Mouse (Mus musculus) testis, adult 2 months (tissue): ENCODE data around the gene Hip1. TPM values are rescaled to one million over a fixed set of nuclear protein-coding genes. Genes with fewer than 3 reads are reported as not detected.
"Not testable (repeated sequence)": the region's sequence is repeated elsewhere in the genome, so short reads cannot be mapped to it uniquely, and the experiment has no call there.

Source experiments
- H3K27ac ChIP-seq: fragments of 200-500 bp; 2 replicates; pipeline ENCODE4 v1.5.1; 2012; ENCODE audit warnings: low read depth, low read length; ENCODE audit not compliant: control insufficient read depth, insufficient read depth
- H3K27me3 ChIP-seq: fragments of 200-500 bp; 2 replicates; pipeline ENCODE4 v1.6.1; 2012; ENCODE audit warnings: mild to moderate bottlenecking, low read length, moderate library complexity; ENCODE audit not compliant: control insufficient read depth, insufficient read depth
- H3K36me3 ChIP-seq: fragments of 200-500 bp; 2 replicates; pipeline ENCODE4 v1.6.1; 2012; ENCODE audit warnings: mild to moderate bottlenecking, low read length; ENCODE audit not compliant: control insufficient read depth, insufficient read depth
- H3K4me1 ChIP-seq: fragments of 200-500 bp; 2 replicates; pipeline ENCODE4 v1.6.1; 2012; ENCODE audit warnings: low read length; ENCODE audit not compliant: control insufficient read depth, insufficient read depth
- H3K4me3 ChIP-seq: fragments of 200-500 bp; 2 replicates; pipeline ENCODE4 v1.5.1; 2012; ENCODE audit warnings: low read depth, mild to moderate bottlenecking, low read length, moderate library complexity, mixed read lengths; ENCODE audit not compliant: control insufficient read depth
- CTCF ChIP-seq: fragments of 200-500 bp; IDR thresholded peaks from 2 replicates; pipeline ENCODE4 v1.5.1; 2012; ENCODE audit warnings: low read depth, mild to moderate bottlenecking, inconsistent platforms, low read length, moderate library complexity; ENCODE audit not compliant: control insufficient read depth, insufficient read depth, insufficient replicate concordance
- POLR2A ChIP-seq: fragments of 200-500 bp; IDR thresholded peaks from 2 replicates; pipeline ENCODE4 v1.6.1; 2012; ENCODE audit warnings: low read depth, mild to moderate bottlenecking, inconsistent platforms, low read length, moderate library complexity; ENCODE audit not compliant: control insufficient read depth
- polyA plus RNA-seq: library from polyadenylated mRNA; depleted of rRNA; stranded (reverse); fragments of >200 nt; gene quantifications from 2 replicates; pipeline ENCODE4 v1.2.3, GENCODE M21; 2012

Gene Hip1
- polyA plus RNA-seq, 1 experiment = 8.9 TPM

- Histone ChIP-seq H3K4me3 (no peak overlapping the region), H3K36me3 (no peaks in the 10 kb centered on the region), H3K4me1 (peaks cover 3% of the 10 kb centered on the region), H3K27ac (no peak overlapping the region), H3K27me3 (no peaks in the 10 kb centered on the region)
- TF ChIP-seq POLR2A (no peak), CTCF (peak; percentile 23; the same call in 1 of the 2 replicates)
Measured at GRCm38 (mm10) chr5:135459486-135459885, 85.4 kb downstream of the Hip1 start.

GRCm38 (mm10) chr5:135457961-135458360 is 87.0 kb downstream of the Hip1 start:
- H3K27ac ChIP-seq = no peak overlapping the region
- H3K4me1 ChIP-seq = peaks cover 3% of the 10 kb centered on the region
- H3K27me3 ChIP-seq = no peaks in the 10 kb centered on the region
- TF ChIP-seq POLR2A (no peak), CTCF (no peak)
- no peaks in the 10 kb centered on the region for H3K36me3 ChIP-seq
- peak overlapping the region; percentile 42 for H3K4me3 ChIP-seq

GRCm38 (mm10) chr5:135456515-135456914 is 88.4 kb downstream of the Hip1 start:
- TF ChIP-seq CTCF = no peak
- no peak for TF ChIP-seq POLR2A
- H3K4me1 ChIP-seq = peaks cover 3% of the 10 kb centered on the region
- no peak overlapping the region for H3K27ac ChIP-seq
- H3K27me3 ChIP-seq = no peaks in the 10 kb centered on the region
- no peaks in the 10 kb centered on the region for H3K36me3 ChIP-seq
- H3K4me3 ChIP-seq = no peak overlapping the region

- peaks cover 7% of the 10 kb centered on the region for H3K4me1 ChIP-seq
- no peaks in the 10 kb centered on the region for H3K36me3 ChIP-seq
- H3K4me3 ChIP-seq = no peak overlapping the region
- no peaks in the 10 kb centered on the region for H3K27me3 ChIP-seq
- TF ChIP-seq CTCF (peak; percentile 28; the same call in 1 of the 2 replicates), POLR2A (no peak)
- H3K27ac ChIP-seq = no peak overlapping the region
Measured at GRCm38 (mm10) chr5:135454256-135454655, 90.7 kb downstream of the Hip1 start.

- not testable (repeated sequence) for H3K27ac ChIP-seq, H3K4me3 ChIP-seq, H3K27me3 ChIP-seq, H3K4me1 ChIP-seq, H3K36me3 ChIP-seq
Measured at GRCm38 (mm10) chr5:135451559-135451958, 93.4 kb downstream of the Hip1 start.

GRCm38 (mm10) chr5:135451100-135451499 is 93.8 kb downstream of the Hip1 start:
- no peak overlapping the region for H3K4me3 ChIP-seq
- TF ChIP-seq CTCF (no peak), POLR2A (no peak)
- H3K4me1 ChIP-seq = peaks cover 6% of the 10 kb centered on the region
- H3K27me3 ChIP-seq = no peaks in the 10 kb centered on the region
- H3K27ac ChIP-seq = no peak overlapping the region
- H3K36me3 ChIP-seq = no peaks in the 10 kb centered on the region

- Histone ChIP-seq H3K4me3 (no peak overlapping the region), H3K4me1 (peaks cover 5% of the 10 kb centered on the region), H3K27ac (peak overlapping the region; percentile 31; the same call in 1 of the 2 replicates), H3K27me3 (no peaks in the 10 kb centered on the region), H3K36me3 (no peaks in the 10 kb centered on the region)
- no peak for TF ChIP-seq POLR2A
- no peak for TF ChIP-seq CTCF
Measured at GRCm38 (mm10) chr5:135445755-135446154, 99.2 kb downstream of the Hip1 start.

- no peaks in the 10 kb centered on the region for H3K36me3 ChIP-seq
- no peaks in the 10 kb centered on the region for H3K27me3 ChIP-seq
- H3K4me3 ChIP-seq = no peak overlapping the region
- no peak for TF ChIP-seq CTCF
- TF ChIP-seq POLR2A = no peak
- H3K27ac ChIP-seq = no peak overlapping the region
- peaks cover 5% of the 10 kb centered on the region for H3K4me1 ChIP-seq
Measured at GRCm38 (mm10) chr5:135442430-135442829, 102.5 kb downstream of the Hip1 start.
